Mouse (Mus musculus) left cerebral cortex, postnatal 25 days (tissue): ENCODE data around the gene Ikzf3. TPM values are rescaled to one million over a fixed set of nuclear protein-coding genes. Genes with fewer than 3 reads are reported as not detected.
A peak's percentile ranks its signal among the peaks of the same experiment; 100 is the strongest.

Experiments used
- DNase-seq, 2 experiments: peaks; one replicate each; pipeline ENCODE4 v3.0.0; 2022; ENCODE audit warnings: low spot score in 2 of 2, mixed read lengths in 1 of 2
- intact Hi-C: fragments of 180-260 bp; cut with DNase I; formaldehyde crosslinking; loops from one replicate; pipeline ENCODE4 v1.15.1; 2025
- total RNA-seq, 2 experiments: library from RNA; stranded (reverse); gene quantifications; 2 replicates each; pipeline ENCODE4 v1.2.3; 2021

Gene Ikzf3
- total RNA-seq, 2 experiments from 2014 or later, result 0.78 TPM; not detected in 1

GRCm38 (mm10) chr11:98580301-98581121 is 34.7 kb upstream of the Ikzf3 start:
- intact Hi-C loops, result no loop called here

GRCm38 (mm10) chr11:98577776-98578175 is 31.9 kb upstream of the Ikzf3 start:
- no peak for DNase-seq
- intact Hi-C loops, result no loop called here

More at GRCm38 (mm10) chr11:98580301-98581121, 34.7 kb upstream of the Ikzf3 start:
- no peak for DNase-seq

- no peak for DNase-seq
- intact Hi-C loops, result no loop called here
Observed at GRCm38 (mm10) chr11:98569461-98569860, 23.6 kb upstream of the Ikzf3 start.

DNA sequence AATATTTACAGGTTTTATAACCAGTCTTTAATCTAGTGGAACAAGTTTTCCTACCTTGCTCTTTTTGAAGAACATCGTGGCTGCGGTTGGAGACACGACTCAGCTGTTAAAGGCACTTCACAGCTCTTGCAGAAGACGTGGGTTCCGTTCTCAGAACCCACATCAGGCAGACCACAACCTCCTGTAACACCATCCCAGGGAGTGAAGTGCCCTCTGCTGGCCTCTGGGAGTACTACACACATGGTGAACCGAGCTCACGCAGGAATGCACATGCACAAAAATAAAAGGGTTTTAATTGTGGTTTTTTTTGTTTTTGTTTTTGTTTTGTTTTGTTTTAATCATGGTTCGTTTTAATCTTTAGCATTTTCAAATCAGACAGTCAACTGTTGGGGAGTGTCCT is 22.5 kb upstream of the Ikzf3 start:
- intact Hi-C loops, result no loop called here
- DNase-seq, result no peak

DNA sequence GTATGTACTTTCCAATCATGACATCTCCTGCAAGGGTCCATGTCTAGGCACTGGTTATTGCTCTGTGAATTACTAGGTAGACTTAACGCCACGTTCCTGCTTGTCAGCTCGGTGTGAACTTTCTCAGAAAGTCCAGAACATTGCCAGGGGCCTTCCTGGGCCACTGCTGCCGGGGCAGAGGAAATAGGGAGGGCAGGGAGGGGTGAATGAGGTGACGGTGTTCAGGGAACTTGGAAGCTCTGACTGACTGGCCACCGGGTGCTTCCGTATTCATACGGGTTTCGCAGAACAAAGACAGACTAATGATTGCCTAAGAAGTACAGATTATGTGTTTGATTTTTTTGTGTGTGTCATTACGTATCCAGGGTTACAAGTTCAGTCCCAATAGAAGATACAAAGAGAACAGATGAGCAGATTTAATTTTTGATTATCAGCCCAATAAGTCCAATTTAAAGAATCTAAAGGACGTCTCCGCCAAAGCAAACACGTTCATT is 18.1 kb upstream of the Ikzf3 start:
- intact Hi-C loops, result no loop called here
- DNase-seq, result no peak

DNA sequence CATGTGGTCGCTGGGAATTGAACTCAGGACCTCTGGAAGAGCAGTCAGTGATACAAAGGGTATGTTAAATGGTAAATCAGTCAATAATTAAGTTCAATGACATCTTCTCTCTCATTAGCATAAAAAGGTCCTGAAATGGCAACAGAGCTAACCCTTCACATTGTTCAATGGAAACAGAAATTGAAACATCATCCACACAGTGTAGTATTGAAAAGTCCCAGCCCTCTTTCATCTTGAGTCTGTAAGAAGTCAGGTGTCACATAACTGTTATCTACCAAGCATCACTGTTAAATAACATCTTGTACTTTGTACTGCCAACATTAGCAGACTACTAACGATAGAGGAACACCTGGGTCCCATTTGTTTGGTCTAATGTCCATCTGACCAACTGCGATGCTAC is 17.2 kb upstream of the Ikzf3 start:
- intact Hi-C loops, result no loop called here
- DNase-seq, result no peak

DNA sequence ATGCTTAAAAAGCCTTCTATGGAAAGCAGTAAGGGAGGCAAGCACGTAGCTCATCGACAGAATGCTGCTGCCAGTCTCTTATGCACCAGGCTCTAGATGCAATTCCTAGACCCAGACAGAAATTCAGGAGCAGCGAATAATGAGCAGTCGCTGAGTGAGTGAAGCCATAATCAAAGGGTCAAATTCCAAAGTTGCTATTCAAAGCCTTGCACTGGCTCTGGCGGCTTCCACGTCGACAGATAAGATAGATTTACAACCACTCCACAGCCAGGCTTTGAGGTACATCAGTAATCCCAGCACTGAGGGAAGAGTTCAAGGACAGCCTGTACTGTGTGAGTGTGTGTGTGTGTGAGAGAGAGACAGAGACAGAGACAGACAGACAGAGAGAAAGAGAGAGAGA is 15.1 kb upstream of the Ikzf3 start:
- no peak for DNase-seq
- intact Hi-C loops, result no loop called here

GRCm38 (mm10) chr11:98555124-98555700 is 9.4 kb upstream of the Ikzf3 start:
- intact Hi-C loops, result no loop called here
- no peak for DNase-seq

DNA sequence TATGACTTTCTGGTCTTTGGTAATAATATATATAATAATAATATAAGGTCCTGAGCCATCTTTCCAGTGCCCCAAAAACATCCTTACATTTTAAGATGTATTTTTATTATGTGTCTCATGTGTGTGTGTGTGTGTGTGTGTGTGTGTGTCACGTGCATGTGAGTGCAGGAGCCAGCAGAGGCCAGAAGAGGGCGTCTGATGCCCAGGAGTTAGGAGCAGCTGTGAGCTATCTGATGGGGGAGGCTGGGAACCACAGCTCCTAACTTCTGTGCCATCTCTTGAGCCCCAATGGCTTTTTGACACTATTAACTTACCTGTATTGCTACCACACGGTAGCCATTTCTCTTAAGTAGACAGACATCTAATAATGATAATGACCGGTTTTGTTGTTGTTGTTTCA is 8.1 kb upstream of the Ikzf3 start:
- intact Hi-C loops, result no loop called here
- no peak for DNase-seq

GRCm38 (mm10) chr11:98550975-98551828 is 5.4 kb upstream of the Ikzf3 start, which contains the start of gene Zpbp2:
Gene Zpbp2, plus strand, starts transcription at chr11:98551097.
- intact Hi-C loops, result loop anchor here (2.0 kb wide), 1 partner anchor 36 kb away; the partner anchor contains the start of gene Ormdl3
- peak; percentile 94 for DNase-seq

- DNase-seq, result peak in 1 of 2 experiments; percentile 1
- intact Hi-C loops, result loop anchor here (2.0 kb wide), 1 partner anchor 36 kb away; the partner anchor contains the start of gene Ormdl3
Observed at GRCm38 (mm10) chr11:98550311-98550974, 4.6 kb upstream of the Ikzf3 start.

- intact Hi-C loops, result no loop called here
- no peak for DNase-seq
Observed at GRCm38 (mm10) chr11:98549363-98549762, 3.5 kb upstream of the Ikzf3 start.

DNA sequence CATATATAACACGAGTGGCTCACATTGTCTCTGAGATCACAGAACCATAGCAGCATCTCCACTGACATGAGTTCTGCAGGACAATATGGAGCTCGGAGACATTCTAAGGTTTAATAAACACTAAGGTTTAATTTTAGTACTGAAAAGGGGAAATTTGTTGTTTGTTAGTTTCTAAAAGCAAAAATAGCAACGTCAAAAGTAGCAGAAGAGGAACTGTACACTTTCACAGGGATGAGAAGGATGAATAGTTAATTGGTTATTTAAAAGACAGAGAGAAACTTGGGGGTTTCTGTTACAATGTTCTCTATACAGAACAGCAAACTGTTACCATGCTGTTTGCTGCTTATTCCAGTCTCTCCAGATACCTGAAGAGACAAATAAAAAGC is 1.5 kb upstream of the Ikzf3 start:
- intact Hi-C loops, result no loop called here

GRCm38 (mm10) chr11:98546529-98547307 is 887 bp upstream of the Ikzf3 start:
- intact Hi-C loops, result no loop called here
- DNase-seq, result no peak

More for the DNA sequence above, 1.5 kb upstream of the Ikzf3 start:
- DNase-seq, result no peak

DNA sequence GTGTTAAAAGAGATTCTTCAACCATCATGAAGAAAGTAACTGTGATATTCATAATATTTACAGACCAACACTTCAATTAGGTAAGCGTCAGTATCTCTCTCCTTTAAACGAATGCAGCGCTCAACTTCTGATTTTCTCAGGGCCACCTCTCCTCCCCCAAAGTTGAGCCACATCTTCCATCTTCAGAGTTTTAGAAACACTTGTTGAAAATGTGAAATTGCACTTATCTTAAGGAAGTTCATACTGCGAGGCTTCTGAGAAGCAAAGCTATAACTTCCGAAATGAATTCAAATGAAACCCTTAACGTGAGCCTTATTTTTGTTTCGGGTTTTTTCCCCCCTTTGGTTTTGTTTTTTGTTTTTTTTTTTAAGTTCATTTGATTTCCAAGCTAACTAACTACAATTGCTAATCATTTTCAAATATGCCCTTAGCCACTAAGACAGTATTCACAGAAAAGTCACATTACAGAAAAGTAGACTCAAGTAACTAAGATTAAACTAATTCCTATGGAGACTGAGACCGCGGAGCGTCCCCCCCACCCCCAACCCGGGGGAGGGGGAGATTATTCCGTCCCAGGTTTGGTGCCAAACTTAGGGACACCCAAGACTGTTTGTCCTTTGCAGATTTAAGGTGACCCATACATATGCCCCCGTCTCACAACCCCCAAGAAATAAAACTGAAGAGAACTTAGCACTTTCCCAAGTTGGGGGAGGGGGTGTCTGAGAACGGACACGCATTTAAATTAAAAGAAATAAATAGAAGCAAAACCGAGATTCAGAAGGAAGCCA is 747 bp downstream of the Ikzf3 start:
- no peak for DNase-seq

DNA sequence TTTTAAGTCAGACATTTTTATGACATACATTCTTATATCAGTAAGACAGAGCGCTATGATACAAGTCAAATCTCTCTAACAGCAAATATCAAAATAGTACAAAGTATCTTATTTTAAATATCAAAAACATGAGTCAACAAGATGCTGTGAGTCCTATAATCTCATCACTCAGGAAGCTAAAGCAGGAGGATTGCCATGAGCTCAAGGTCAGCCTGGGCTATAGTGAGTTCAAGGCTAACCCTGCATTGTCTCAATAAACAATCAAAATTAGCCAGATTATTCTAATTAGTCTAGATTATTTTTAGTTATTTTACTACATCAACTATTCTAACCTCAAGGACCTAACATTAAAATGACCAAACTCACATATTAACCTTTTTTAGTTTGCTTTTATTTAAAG is 2.4 kb downstream of the Ikzf3 start:
- intact Hi-C loops, result no loop called here
- DNase-seq, result no peak

More for the DNA sequence above, 747 bp downstream of the Ikzf3 start:
- intact Hi-C loops, result no loop called here

DNA sequence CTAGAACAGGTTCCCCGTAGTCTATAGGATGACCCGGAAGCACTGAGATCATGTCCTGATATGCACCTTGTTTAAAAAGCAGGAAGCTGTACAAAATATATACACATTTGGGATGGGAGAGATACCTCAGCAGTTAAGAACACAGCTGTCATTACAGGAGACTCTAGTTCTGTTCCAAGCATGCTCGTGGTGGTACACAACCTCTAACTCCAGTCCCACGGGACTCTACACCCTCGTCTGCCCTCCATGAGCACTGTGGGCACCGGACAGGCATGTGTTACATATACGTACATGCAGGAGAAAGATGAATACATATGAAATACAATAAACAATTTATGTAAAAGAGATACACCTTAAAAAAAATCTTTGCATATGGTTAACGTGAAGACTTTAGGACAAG is 3.3 kb downstream of the Ikzf3 start:
- intact Hi-C loops, result no loop called here
- DNase-seq, result no peak

GRCm38 (mm10) chr11:98540319-98540718 is 5.5 kb downstream of the Ikzf3 start:
- intact Hi-C loops, result no loop called here
- DNase-seq, result no peak
